Mouse (Mus musculus): Measurements from ENCODE around the gene Caps2. TPM values are rescaled to one million over a fixed set of nuclear protein-coding genes. Genes with fewer than 3 reads are reported as not detected.
"Not testable (repeated sequence)": the region's sequence is repeated elsewhere in the genome, so short reads cannot be mapped to it uniquely, and the experiment has no call there.

The Caps2 gene
- polyA plus RNA-seq, 1 experiment from 2014 or later = 0.40 TPM

GRCm38 (mm10) chr10:112193919-112194318 is 30.5 kb downstream of the Caps2 start:
- H3K27ac ChIP-seq (ENCODE audit: low read length); H3K9me3 ChIP-seq (ENCODE audit: low read length); H3K4me1 ChIP-seq (ENCODE audit: insufficient read depth, low read length); H3K9ac ChIP-seq (replicated peaks; ENCODE audit: low read length); H3K4me3 ChIP-seq (ENCODE audit: low read length); ATAC-seq (ENCODE audit: low FRiP score, low TSS enrichment); H3K4me2 ChIP-seq (replicated peaks; ENCODE audit: low read depth, low read length); H3K27me3 ChIP-seq (ENCODE audit: insufficient read depth, low read length); H3K36me3 ChIP-seq (ENCODE audit: insufficient read depth, low read length): not testable (repeated sequence)
- 68% methylated on average over 2 of the region's 2 CpGs for WGBS

- peak; percentile 78; the same call in 1 of the 2 replicates for ATAC-seq (ENCODE audit: low FRiP score, low TSS enrichment)
- Histone ChIP-seq H3K27ac (ENCODE audit: low read length) (no peak overlapping the region), H3K9me3 (ENCODE audit: low read length) (no peaks in the 10 kb centered on the region), H3K4me2 (replicated peaks; ENCODE audit: low read depth, low read length) (no peak overlapping the region), H3K36me3 (ENCODE audit: insufficient read depth, low read length) (no peaks in the 10 kb centered on the region), H3K4me3 (ENCODE audit: low read length) (no peak overlapping the region), H3K9ac (replicated peaks; ENCODE audit: low read length) (no peak overlapping the region), H3K27me3 (ENCODE audit: insufficient read depth, low read length) (no peaks in the 10 kb centered on the region), H3K4me1 (ENCODE audit: insufficient read depth, low read length) (no peaks in the 10 kb centered on the region)
- 62% methylated on average over 2 of the region's 2 CpGs for WGBS
These were observed 40.0 kb downstream of the Caps2 start for GRCm38 (mm10) chr10:112203463-112203862.

- ATAC-seq (ENCODE audit: low FRiP score, low TSS enrichment) = no peak
- H3K36me3 ChIP-seq (ENCODE audit: insufficient read depth, low read length) = no peaks in the 10 kb centered on the region
- 0 out of 2 replicates have a peak, but pooled peaks cover 4% of the 10 kb centered on the region for H3K4me1 ChIP-seq (ENCODE audit: insufficient read depth, low read length)
- WGBS = 58% methylated on average over 1 of the region's 1 CpGs
- no peaks in the 10 kb centered on the region for H3K27me3 ChIP-seq (ENCODE audit: insufficient read depth, low read length)
- no peak overlapping the region for H3K4me2 ChIP-seq (replicated peaks; ENCODE audit: low read depth, low read length)
- H3K27ac ChIP-seq (ENCODE audit: low read length) = no peak overlapping the region
- no peak overlapping the region for H3K9ac ChIP-seq (replicated peaks; ENCODE audit: low read length)
- H3K4me3 ChIP-seq (ENCODE audit: low read length) = no peak overlapping the region
- H3K9me3 ChIP-seq (ENCODE audit: low read length) = no peaks in the 10 kb centered on the region
These were observed 63.7 kb downstream of the Caps2 start for GRCm38 (mm10) chr10:112227073-112227472.

GRCm38 (mm10) chr10:112229091-112229843 is 65.8 kb downstream of the Caps2 start:
- H3K36me3 ChIP-seq (ENCODE audit: insufficient read depth, low read length); H3K9ac ChIP-seq (replicated peaks; ENCODE audit: low read length); H3K27me3 ChIP-seq (ENCODE audit: insufficient read depth, low read length); H3K4me3 ChIP-seq (ENCODE audit: low read length); H3K4me1 ChIP-seq (ENCODE audit: insufficient read depth, low read length); H3K9me3 ChIP-seq (ENCODE audit: low read length); ATAC-seq (ENCODE audit: low FRiP score, low TSS enrichment): not testable (repeated sequence)
- H3K4me2 ChIP-seq (replicated peaks; ENCODE audit: low read depth, low read length) = 0 out of 2 replicates have a peak overlapping the region, but pooled peaks have one; percentile 18
- H3K27ac ChIP-seq (ENCODE audit: low read length) = peak overlapping the region; percentile 76
- 44% methylated on average over 6 of the region's 6 CpGs for WGBS

- H3K9me3 ChIP-seq (ENCODE audit: low read length); H3K4me2 ChIP-seq (replicated peaks; ENCODE audit: low read depth, low read length); H3K9ac ChIP-seq (replicated peaks; ENCODE audit: low read length); H3K4me1 ChIP-seq (ENCODE audit: insufficient read depth, low read length); H3K36me3 ChIP-seq (ENCODE audit: insufficient read depth, low read length); H3K4me3 ChIP-seq (ENCODE audit: low read length); H3K27me3 ChIP-seq (ENCODE audit: insufficient read depth, low read length); H3K27ac ChIP-seq (ENCODE audit: low read length): not testable (repeated sequence)
- WGBS = 7% methylated on average over 1 of the region's 1 CpGs
- ATAC-seq (ENCODE audit: low FRiP score, low TSS enrichment) = peak; percentile 89
These were observed 69.3 kb downstream of the Caps2 start for GRCm38 (mm10) chr10:112232733-112233132.

- H3K4me3 ChIP-seq (ENCODE audit: low read length); H3K9me3 ChIP-seq (ENCODE audit: low read length); H3K4me2 ChIP-seq (replicated peaks; ENCODE audit: low read depth, low read length); H3K27ac ChIP-seq (ENCODE audit: low read length); H3K27me3 ChIP-seq (ENCODE audit: insufficient read depth, low read length); H3K4me1 ChIP-seq (ENCODE audit: insufficient read depth, low read length); ATAC-seq (ENCODE audit: low FRiP score, low TSS enrichment); H3K36me3 ChIP-seq (ENCODE audit: insufficient read depth, low read length); H3K9ac ChIP-seq (replicated peaks; ENCODE audit: low read length): not testable (repeated sequence)
- 74% methylated on average over 5 of the region's 5 CpGs for WGBS
These were observed 72.0 kb downstream of the Caps2 start for GRCm38 (mm10) chr10:112235396-112235940.

GRCm38 (mm10) chr10:112248273-112248672 is 84.9 kb downstream of the Caps2 start:
- ATAC-seq (ENCODE audit: low FRiP score, low TSS enrichment) = no peak; the same call in 1 of the 2 replicates
- no peaks in the 10 kb centered on the region for H3K4me1 ChIP-seq (ENCODE audit: insufficient read depth, low read length)
- no peak overlapping the region for H3K27ac ChIP-seq (ENCODE audit: low read length)
- H3K9me3 ChIP-seq (ENCODE audit: low read length) = no peaks in the 10 kb centered on the region
- no peak overlapping the region for H3K9ac ChIP-seq (replicated peaks; ENCODE audit: low read length)
- H3K4me3 ChIP-seq (ENCODE audit: low read length) = no peak overlapping the region
- H3K27me3 ChIP-seq (ENCODE audit: insufficient read depth, low read length) = no peaks in the 10 kb centered on the region
- no peaks in the 10 kb centered on the region for H3K36me3 ChIP-seq (ENCODE audit: insufficient read depth, low read length)
- WGBS = 43% methylated on average over 2 of the region's 2 CpGs
- no peak overlapping the region for H3K4me2 ChIP-seq (replicated peaks; ENCODE audit: low read depth, low read length)

- H3K4me1 ChIP-seq (ENCODE audit: insufficient read depth, low read length) = no peaks in the 10 kb centered on the region
- 85% methylated on average over 3 of the region's 3 CpGs for WGBS
- peaks cover 10% of the 10 kb centered on the region for H3K27me3 ChIP-seq (ENCODE audit: insufficient read depth, low read length)
- H3K36me3 ChIP-seq (ENCODE audit: insufficient read depth, low read length) = no peaks in the 10 kb centered on the region
- no peak overlapping the region for H3K9ac ChIP-seq (replicated peaks; ENCODE audit: low read length)
- ATAC-seq (ENCODE audit: low FRiP score, low TSS enrichment) = no peak
- H3K27ac ChIP-seq (ENCODE audit: low read length) = no peak overlapping the region
- no peak overlapping the region for H3K4me3 ChIP-seq (ENCODE audit: low read length)
- no peaks in the 10 kb centered on the region for H3K9me3 ChIP-seq (ENCODE audit: low read length)
- no peak overlapping the region for H3K4me2 ChIP-seq (replicated peaks; ENCODE audit: low read depth, low read length)
These were observed 100.0 kb downstream of the Caps2 start for GRCm38 (mm10) chr10:112263467-112263866.

Data from kidney, embryonic 16.5 days (tissue).